Mouse (Mus musculus) limb, embryonic 10.5 days (tissue): ENCODE measurements at regions not wholly inside any gene's neighbourhood (a gene's known extent, or its start where the extent isn't known, plus 50 kb on each side); places are given as distances from the start of the nearest gene placed in this dataset.

Experiments
- DNase-seq: peaks from one replicate; pipeline ENCODE4 v3.0.0-alpha.2; 2017; ENCODE audit warnings: low spot score
- H3K27ac ChIP-seq: fragments of 300-500 bp; sonication (generic); 2 replicates; pipeline ENCODE4 v1.5.1; 2016; ENCODE audit warnings: mild to moderate bottlenecking
- H3K27me3 ChIP-seq: fragments of 300-500 bp; sonication (generic); 2 replicates; pipeline ENCODE4 v1.6.1; 2016; ENCODE audit warnings: low read depth, mild to moderate bottlenecking; ENCODE audit not compliant: poor library complexity, severe bottlenecking
- H3K36me3 ChIP-seq: fragments of 300-500 bp; sonication (generic); 2 replicates; pipeline ENCODE4 v1.6.1; 2016; ENCODE audit warnings: mild to moderate bottlenecking, moderate library complexity
- H3K4me1 ChIP-seq: fragments of 300-500 bp; sonication (generic); 2 replicates; pipeline ENCODE4 v1.6.1; 2016
- H3K4me3 ChIP-seq: fragments of 300-500 bp; sonication (generic); 2 replicates; pipeline ENCODE4 v1.5.1; 2016; ENCODE audit warnings: mild to moderate bottlenecking, moderate library complexity
- H3K9me3 ChIP-seq: fragments of 300-500 bp; sonication (generic); replicated peaks from 2 replicates; pipeline ENCODE4 v1.6.1; 2016; ENCODE audit warnings: mild to moderate bottlenecking
- WGBS: fragments of 180-500 bp; shearing (Covaris S2); methylation state at CpG from one replicate; pipeline ENCODE4 v1.1.7; 2016; 5-methylcytosine and 5-hydroxymethylcytosine counted together

GRCm38 (mm10) chr5:148454200-148454599 is 54.5 kb upstream of the Slc7a1 start:
- no peaks in the 10 kb centered on the region for H3K9me3 ChIP-seq

GRCm38 (mm10) chr5:148453776-148454175 is 54.1 kb upstream of the Slc7a1 start:
- no peaks in the 10 kb centered on the region for H3K27me3 ChIP-seq
- no peak for DNase-seq
- no peaks in the 10 kb centered on the region for H3K36me3 ChIP-seq
- 87% methylated on average over 12 of the region's 12 CpGs for WGBS
- no peak overlapping the region for H3K27ac ChIP-seq
- no peaks in the 10 kb centered on the region for H3K9me3 ChIP-seq
- H3K4me1 ChIP-seq: peaks cover 14% of the 10 kb centered on the region
- H3K4me3 ChIP-seq: no peak overlapping the region

More at GRCm38 (mm10) chr5:148454200-148454599, 54.5 kb upstream of the Slc7a1 start:
- Histone ChIP-seq H3K4me1 (peaks cover 14% of the 10 kb centered on the region), H3K36me3 (no peaks in the 10 kb centered on the region), H3K27ac (no peak overlapping the region), H3K4me3 (no peak overlapping the region), H3K27me3 (no peaks in the 10 kb centered on the region)
- 81% methylated on average over 5 of the region's 5 CpGs for WGBS
- DNase-seq: no peak

GRCm38 (mm10) chr5:148452909-148453632 is 53.4 kb upstream of the Slc7a1 start:
- Histone ChIP-seq H3K36me3 (no peaks in the 10 kb centered on the region), H3K4me3 (no peak overlapping the region), H3K27ac (no peak overlapping the region), H3K9me3 (no peaks in the 10 kb centered on the region), H3K27me3 (no peaks in the 10 kb centered on the region), H3K4me1 (peaks cover 14% of the 10 kb centered on the region)
- no peak for DNase-seq
- WGBS: 75% methylated on average over 17 of the region's 17 CpGs

- no peak overlapping the region for H3K4me3 ChIP-seq
- DNase-seq: peak; percentile 64
- WGBS: 45% methylated on average over 7 of the region's 7 CpGs
- H3K9me3 ChIP-seq: no peaks in the 10 kb centered on the region
- peaks cover 14% of the 10 kb centered on the region for H3K4me1 ChIP-seq
- H3K36me3 ChIP-seq: no peaks in the 10 kb centered on the region
- H3K27ac ChIP-seq: no peak overlapping the region
- H3K27me3 ChIP-seq: no peaks in the 10 kb centered on the region
Measured at GRCm38 (mm10) chr5:148451811-148452210, 52.1 kb upstream of the Slc7a1 start.

GRCm38 (mm10) chr5:148450924-148451323 is 51.2 kb upstream of the Slc7a1 start:
- peak overlapping the region; percentile 9; the same call in 1 of the 2 replicates for H3K27ac ChIP-seq
- H3K4me1 ChIP-seq: peaks cover 14% of the 10 kb centered on the region
- H3K27me3 ChIP-seq: no peaks in the 10 kb centered on the region
- WGBS: 38% methylated on average over 11 of the region's 11 CpGs
- no peak overlapping the region for H3K4me3 ChIP-seq
- peak; percentile 67 for DNase-seq
- no peaks in the 10 kb centered on the region for H3K36me3 ChIP-seq
- no peaks in the 10 kb centered on the region for H3K9me3 ChIP-seq
